Mouse (Mus musculus) neural tube, embryonic 14.5 days (tissue): ENCODE results near the gene Slc6a9. TPM values are rescaled to one million over a fixed set of nuclear protein-coding genes. Genes with fewer than 3 reads are reported as not detected.

Experiments used
- polyA plus RNA-seq: library from polyadenylated mRNA; unstranded; fragments of >200 nt; fragmentation: Nextera tagmentation; extraction: Ambion mirVana; gene quantifications from 2 replicates; pipeline ENCODE4 v1.2.1, GENCODE M21; 2014

Gene Slc6a9
- polyA plus RNA-seq, 1 experiment from 2014 or later: 42.9 TPM

Other genes starting within 250 kb of the Slc6a9 start
- 81.3 and 87.5 TPM in 2 replicates for gene Dmap1, start 152.2 kb upstream of the Slc6a9 start, polyA plus RNA-seq
- not detected in 2 replicates for gene Gm12845, start 110.1 kb upstream of the Slc6a9 start, polyA plus RNA-seq
- gene Klf17, start 68.9 kb upstream of the Slc6a9 start, polyA plus RNA-seq: not detected in 2 replicates
- 1.4 and 2.6 TPM in 2 replicates for gene Ccdc24, start 38.1 kb downstream of the Slc6a9 start, polyA plus RNA-seq
- gene B4galt2, start 49.0 kb downstream of the Slc6a9 start, polyA plus RNA-seq: 68.7 and 73.6 TPM in 2 replicates
- gene Atp6v0b, start 52.8 kb downstream of the Slc6a9 start, polyA plus RNA-seq: 578 and 652 TPM in 2 replicates
- gene Dph2, start 57.5 kb downstream of the Slc6a9 start, polyA plus RNA-seq: 21.5 and 22.9 TPM in 2 replicates
- gene Ipo13, start 80.5 kb downstream of the Slc6a9 start, polyA plus RNA-seq: 61.7 and 65.7 TPM in 2 replicates
- gene Artn, start 95.3 kb downstream of the Slc6a9 start, polyA plus RNA-seq: 0.84 and 1.3 TPM in 2 replicates